Mouse (Mus musculus) liver, embryonic 14.5 days (tissue): ENCODE data around the gene Arhgap21.

Experiments used
- CTCF ChIP-seq: IDR thresholded peaks from 2 replicates; pipeline ENCODE4 v1.5.1; 2016; ENCODE audit warnings: antibody characterized with exemption, low read depth, control low read depth
- EP300 ChIP-seq: IDR thresholded peaks from 2 replicates; pipeline ENCODE4 v1.6.1; 2016; ENCODE audit warnings: antibody characterized with exemption, low read depth

GRCm38 (mm10) chr2:20868052-20868451, 100.6 kb downstream of the Arhgap21 start:
- no peak for TF ChIP-seq CTCF
- no peak for TF ChIP-seq EP300
